Mouse (Mus musculus) gastrocnemius, postnatal 36 days (tissue): ENCODE data around the gene Gm21887. TPM values are rescaled to one million over a fixed set of nuclear protein-coding genes. Genes with fewer than 3 reads are reported as not detected.
"Not testable (repeated sequence)": the region's sequence is repeated elsewhere in the genome, so short reads cannot be mapped to it uniquely, and the experiment has no call there.

ENCODE experiments used
- DNase-seq, 2 experiments: peaks; one replicate each; pipeline ENCODE4 v3.0.0; 2022
- intact Hi-C: fragments of 180-260 bp; cut with DNase I; formaldehyde crosslinking; loops from one replicate; pipeline ENCODE4 v1.15.1; 2025
- total RNA-seq, 2 experiments: library from RNA; stranded (reverse); gene quantifications; 2 replicates each; pipeline ENCODE4 v1.2.3; 2021

The Gm21887 gene
- total RNA-seq, 2 experiments from 2014 or later: 26.2 to 44.5 TPM

GRCm38 (mm10) chrX:169982606-169983400 lies 26.7 kb upstream of the Gm21887 start:
- intact Hi-C loops, DNase-seq: not testable (repeated sequence)

- intact Hi-C loops, DNase-seq: not testable (repeated sequence)
Observed at GRCm38 (mm10) chrX:169983401-169984165, 25.9 kb upstream of the Gm21887 start.

GRCm38 (mm10) chrX:169984331-169984730 lies 25.1 kb upstream of the Gm21887 start:
- DNase-seq, intact Hi-C loops: not testable (repeated sequence)

GRCm38 (mm10) chrX:169984853-169985252 lies 24.6 kb upstream of the Gm21887 start:
- DNase-seq, intact Hi-C loops: not testable (repeated sequence)

- DNase-seq, intact Hi-C loops: not testable (repeated sequence)
Observed at GRCm38 (mm10) chrX:169985796-169986195, 23.7 kb upstream of the Gm21887 start.

GRCm38 (mm10) chrX:169986519-169987367 lies 22.7 kb upstream of the Gm21887 start:
- peak; percentile 69 to 87 for DNase-seq
- intact Hi-C loops: not testable (repeated sequence)

- intact Hi-C loops: not testable (repeated sequence)
- peak in 1 of 2 experiments; percentile 48 for DNase-seq
Observed at GRCm38 (mm10) chrX:169987368-169987837, 22.1 kb upstream of the Gm21887 start.

GRCm38 (mm10) chrX:169988571-169989218 lies 20.8 kb upstream of the Gm21887 start:
- DNase-seq, intact Hi-C loops: not testable (repeated sequence)

- DNase-seq, intact Hi-C loops: not testable (repeated sequence)
Observed at GRCm38 (mm10) chrX:169989219-169989595, 20.3 kb upstream of the Gm21887 start.

- peak; percentile 64 to 73 for DNase-seq
- intact Hi-C loops: not testable (repeated sequence)
Observed at GRCm38 (mm10) chrX:169989691-169990631, 19.5 kb upstream of the Gm21887 start.

GRCm38 (mm10) chrX:169991128-169991873 lies 18.2 kb upstream of the Gm21887 start:
- intact Hi-C loops: not testable (repeated sequence)
- DNase-seq: peak; percentile 97 to 98

GRCm38 (mm10) chrX:169992086-169992930 lies 17.2 kb upstream of the Gm21887 start:
- intact Hi-C loops, DNase-seq: not testable (repeated sequence)

- intact Hi-C loops: not testable (repeated sequence)
Observed at GRCm38 (mm10) chrX:169992951-169993547, 16.4 kb upstream of the Gm21887 start.

GRCm38 (mm10) chrX:169994011-169994865 lies 15.2 kb upstream of the Gm21887 start:
- intact Hi-C loops: not testable (repeated sequence)
- DNase-seq: peak in 1 of 2 experiments; percentile 47

More at GRCm38 (mm10) chrX:169992951-169993547, 16.4 kb upstream of the Gm21887 start:
- DNase-seq: peak in 1 of 2 experiments; percentile 1

- intact Hi-C loops: not testable (repeated sequence)
- DNase-seq: peak in 1 of 2 experiments; percentile 3
Observed at GRCm38 (mm10) chrX:169994866-169995711, 14.4 kb upstream of the Gm21887 start.
